Mouse (Mus musculus): ENCODE data around the gene Gp1bb. TPM values are rescaled to one million over a fixed set of nuclear protein-coding genes. Genes with fewer than 3 reads are reported as not detected.

Gene Gp1bb
- total RNA-seq, 2 experiments from 2014 or later = 0.27 to 0.67 TPM

GRCm38 (mm10) chr16:18580389-18580788, 41.8 kb downstream of the Gp1bb start:
- DNase-seq = no peak

- DNase-seq = no peak
Measured at GRCm38 (mm10) chr16:18577599-18578160, 44.5 kb downstream of the Gp1bb start.

GRCm38 (mm10) chr16:18577071-18577470, 45.1 kb downstream of the Gp1bb start:
- DNase-seq = no peak

GRCm38 (mm10) chr16:18574196-18574595, 48.0 kb downstream of the Gp1bb start:
- peak in 1 of 2 experiments; percentile 17 for DNase-seq

Other genes with a start within 250 kb of the Gp1bb start
- gene Txnrd2, start 196.0 kb downstream of the Gp1bb start, total RNA-seq (2021) = 10 to 100 TPM; 42.9 to 44.4 TPM
- 100 to 1,000 TPM; 123 to 141 TPM for gene Comt, start 195.6 kb downstream of the Gp1bb start, total RNA-seq (2021)
- 1 to 10 TPM; 6.1 to 6.4 TPM for gene Gnb1l, start 123.7 kb downstream of the Gp1bb start, total RNA-seq (2021)
- gene Rtl10, start 123.5 kb downstream of the Gp1bb start, total RNA-seq (2021) = 1 to 10 TPM; 3.9 to 4.1 TPM
- gene Tbx1, start 31.7 kb downstream of the Gp1bb start, total RNA-seq (2021) = 1 to 10 TPM; 1.1 to 1.3 TPM
- 1 to 10 TPM in 1 of 2 experiments, under 1 TPM in 1; 0.15 to 1.1 TPM for gene Gm49601, start 4.0 kb upstream of the Gp1bb start, total RNA-seq (2021)
- 1 to 10 TPM; 3.9 to 4.1 TPM for gene Sept5, start 7.6 kb upstream of the Gp1bb start, total RNA-seq (2021)
- gene Cldn5, start 154.4 kb upstream of the Gp1bb start, total RNA-seq (2021) = 10 to 100 TPM; 15.4 to 22.7 TPM
- 10 to 100 TPM; 52.6 to 55.1 TPM for gene Ufd1, start 189.4 kb upstream of the Gp1bb start, total RNA-seq (2021)
- gene Cdc45, start 189.6 kb upstream of the Gp1bb start, total RNA-seq (2021) = 1 to 10 TPM; 2.1 to 3.2 TPM
- gene 2510002D24Rik, start 214.2 kb upstream of the Gp1bb start, total RNA-seq (2021) = 10 to 100 TPM; 26.0 to 30.1 TPM
- 1 to 10 TPM in 1 of 2 experiments, not detected in 1; 1.9 TPM for gene Gm28539, start 214.2 kb upstream of the Gp1bb start, total RNA-seq (2021)